Mouse (Mus musculus) heart, postnatal 25 days (tissue): ENCODE measurements around the gene Ly6g6c. TPM values are rescaled to one million over a fixed set of nuclear protein-coding genes. Genes with fewer than 3 reads are reported as not detected.
A peak's percentile ranks its signal among the peaks of the same experiment; 100 is the strongest.
"Not testable (repeated sequence)": the region's sequence is repeated elsewhere in the genome, so short reads cannot be mapped to it uniquely, and the experiment has no call there.

ENCODE experiments used
- DNase-seq: peaks from one replicate; pipeline ENCODE4 v3.0.0; 2022; ENCODE audit warnings: low spot score
- intact Hi-C: fragments of 180-260 bp; cut with DNase I; formaldehyde crosslinking; loops from one replicate; pipeline ENCODE4 v1.15.1; 2025
- total RNA-seq, 2 experiments: library from RNA; stranded (reverse); gene quantifications; 2 replicates each; pipeline ENCODE4 v1.2.3; 2021

Gene Ly6g6c
- total RNA-seq, 2 experiments from 2014 or later, result not detected

- DNase-seq, result no peak
- intact Hi-C loops, result loop anchor here (10.0 kb wide), 1 partner anchor 206 kb away; the partner anchor contains the start of genes Atp6v1g2 and Nfkbil1
Measured at GRCm38 (mm10) chr17:35028315-35028714, 36.9 kb upstream of the Ly6g6c start.

GRCm38 (mm10) chr17:35029691-35030532 lies 35.3 kb upstream of the Ly6g6c start:
- intact Hi-C loops, result loop anchor here (10.0 kb wide), 1 partner anchor 205 kb away; the partner anchor contains the start of genes Atp6v1g2 and Nfkbil1
- DNase-seq, result no peak

DNA sequence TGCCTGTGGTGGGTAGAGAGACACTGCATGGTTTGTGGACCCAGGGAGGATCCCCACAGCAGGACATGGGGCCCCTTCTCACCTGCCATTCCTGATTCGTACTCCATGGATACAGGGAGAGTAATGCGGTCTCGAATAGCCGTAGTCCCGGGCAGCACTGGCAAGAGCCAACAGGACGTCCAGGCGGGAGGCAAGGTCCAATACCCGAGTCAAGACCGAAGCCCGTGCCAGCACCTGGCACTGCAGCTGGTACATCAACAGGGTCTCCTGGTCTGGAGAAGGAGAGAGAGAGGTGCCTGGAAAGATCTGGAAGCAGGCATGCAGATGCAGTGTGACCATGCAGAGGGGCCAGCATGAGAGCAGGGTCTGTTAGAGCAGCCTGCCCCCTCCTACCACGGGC lies 33.9 kb upstream of the Ly6g6c start:
- no peak for DNase-seq
- intact Hi-C loops, result no loop called here

DNA sequence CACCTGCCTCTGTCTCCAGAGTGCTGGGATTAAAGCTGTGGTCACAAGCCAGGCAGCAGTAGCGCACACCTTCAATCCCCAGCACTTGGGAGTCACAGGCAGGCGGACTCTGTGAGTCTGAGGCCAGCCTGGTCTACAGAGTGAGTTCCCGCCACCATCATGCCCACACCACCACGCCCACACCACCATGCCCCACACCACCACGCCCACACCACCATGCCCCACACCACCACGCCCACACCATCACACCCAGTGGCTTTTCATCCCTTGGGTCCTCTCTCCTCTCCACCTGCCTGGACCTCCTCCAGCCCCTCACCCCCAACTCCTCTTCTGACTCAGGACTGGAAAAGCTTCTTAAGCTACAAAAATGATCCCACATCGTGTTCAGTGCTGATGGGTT lies 33.3 kb upstream of the Ly6g6c start:
- intact Hi-C loops, result no loop called here
- DNase-seq, result no peak

- DNase-seq, result no peak
- intact Hi-C loops, result no loop called here
Measured at GRCm38 (mm10) chr17:35032323-35032870, 32.8 kb upstream of the Ly6g6c start.

DNA sequence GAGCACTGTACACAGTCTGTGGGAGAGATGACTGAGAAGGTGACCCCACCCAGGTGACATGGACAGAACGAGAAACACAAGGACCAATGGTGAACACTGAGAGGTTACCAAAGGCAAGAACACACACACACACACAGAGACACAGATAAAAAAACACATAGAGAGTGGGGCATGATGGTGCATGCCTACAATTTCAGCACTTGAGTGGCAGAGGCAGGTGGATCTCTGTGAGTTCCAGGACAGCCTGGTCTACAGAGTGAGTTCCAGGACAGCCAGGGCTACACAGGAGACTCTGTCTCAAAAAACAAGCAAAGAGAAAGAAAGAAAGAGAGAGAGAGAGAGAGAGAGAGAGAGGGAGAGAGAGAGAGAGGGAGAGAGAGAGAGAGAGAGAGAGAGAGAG lies 31.5 kb upstream of the Ly6g6c start:
- intact Hi-C loops, DNase-seq: not testable (repeated sequence)

DNA sequence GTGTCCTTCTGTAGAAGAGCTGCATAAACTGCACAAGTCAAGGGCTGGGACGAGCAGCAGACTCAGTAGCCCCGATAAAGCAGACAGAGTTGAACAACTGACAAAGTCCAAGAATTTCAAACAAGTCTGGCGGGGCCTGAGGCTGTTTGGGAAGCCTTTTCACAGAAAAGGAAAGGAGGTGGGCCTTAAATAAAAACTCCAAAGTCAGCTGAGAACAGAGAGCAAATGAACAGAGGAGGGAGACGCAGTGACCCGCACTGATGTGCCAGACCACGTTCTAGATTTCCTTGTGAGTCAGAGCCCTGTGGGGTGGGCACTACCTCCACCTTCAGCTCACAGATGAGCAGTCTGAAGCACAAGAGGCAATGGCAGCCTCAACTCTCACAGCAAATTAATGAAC lies 30.3 kb upstream of the Ly6g6c start:
- DNase-seq, result no peak
- intact Hi-C loops, result no loop called here

DNA sequence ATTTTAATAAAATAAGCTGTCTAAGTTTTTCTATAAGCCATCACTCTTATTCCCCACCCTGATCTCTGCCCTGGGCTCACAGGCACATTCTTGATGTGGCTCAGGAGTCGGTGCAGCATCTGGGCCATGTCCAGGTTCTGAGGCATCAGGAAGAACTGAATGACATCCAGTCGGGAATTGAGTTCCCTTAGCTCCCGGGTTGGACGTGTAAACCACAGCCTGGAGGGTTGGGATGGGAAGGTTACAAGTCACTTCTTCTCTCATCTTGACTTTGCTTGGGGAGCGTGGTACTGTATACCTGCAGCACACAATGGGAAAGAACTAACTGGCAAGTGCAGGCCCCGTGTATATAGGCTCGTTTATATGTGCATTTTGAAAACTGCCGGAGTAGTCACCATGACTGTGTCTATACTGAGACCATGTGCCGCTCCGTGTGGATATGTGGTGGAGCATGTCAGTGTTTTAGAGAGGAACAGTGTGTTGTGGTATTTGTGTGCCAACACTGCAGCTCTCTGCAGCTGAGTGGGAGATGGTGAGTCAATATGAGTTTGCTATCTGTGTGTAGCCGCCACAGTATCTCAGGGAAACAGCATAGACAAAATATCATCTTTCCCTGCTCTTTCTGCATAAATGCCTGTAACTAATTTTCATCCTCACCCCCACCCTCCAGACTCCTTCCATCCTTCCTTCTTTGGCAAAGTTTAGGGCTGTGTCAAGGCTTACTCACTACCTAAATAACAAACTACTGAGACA lies 25.9 kb upstream of the Ly6g6c start:
- intact Hi-C loops, result no loop called here
- no peak for DNase-seq

DNA sequence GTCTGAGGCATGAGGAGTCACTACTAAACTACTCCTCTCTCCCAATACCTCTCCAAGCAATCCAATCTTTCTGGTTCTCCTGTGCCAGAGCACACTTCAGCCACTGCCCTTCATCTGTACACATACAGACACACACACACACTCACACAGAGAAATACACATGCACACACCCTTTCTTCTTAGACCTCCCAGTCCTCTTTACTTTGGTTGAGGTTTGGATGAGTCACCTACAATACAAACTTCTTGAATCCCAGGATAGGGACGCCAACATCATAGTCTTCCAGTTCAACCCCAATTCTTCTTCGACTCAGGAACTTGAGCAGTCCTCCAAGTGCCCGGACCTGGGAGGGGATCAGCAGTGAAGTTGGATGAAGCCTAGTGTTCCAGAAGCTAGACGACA lies 21.4 kb upstream of the Ly6g6c start:
- DNase-seq, result no peak
- intact Hi-C loops, result loop anchor here (2.0 kb wide), 1 partner anchor 21 kb away; no protein-coding TSS in a partner anchor

DNA sequence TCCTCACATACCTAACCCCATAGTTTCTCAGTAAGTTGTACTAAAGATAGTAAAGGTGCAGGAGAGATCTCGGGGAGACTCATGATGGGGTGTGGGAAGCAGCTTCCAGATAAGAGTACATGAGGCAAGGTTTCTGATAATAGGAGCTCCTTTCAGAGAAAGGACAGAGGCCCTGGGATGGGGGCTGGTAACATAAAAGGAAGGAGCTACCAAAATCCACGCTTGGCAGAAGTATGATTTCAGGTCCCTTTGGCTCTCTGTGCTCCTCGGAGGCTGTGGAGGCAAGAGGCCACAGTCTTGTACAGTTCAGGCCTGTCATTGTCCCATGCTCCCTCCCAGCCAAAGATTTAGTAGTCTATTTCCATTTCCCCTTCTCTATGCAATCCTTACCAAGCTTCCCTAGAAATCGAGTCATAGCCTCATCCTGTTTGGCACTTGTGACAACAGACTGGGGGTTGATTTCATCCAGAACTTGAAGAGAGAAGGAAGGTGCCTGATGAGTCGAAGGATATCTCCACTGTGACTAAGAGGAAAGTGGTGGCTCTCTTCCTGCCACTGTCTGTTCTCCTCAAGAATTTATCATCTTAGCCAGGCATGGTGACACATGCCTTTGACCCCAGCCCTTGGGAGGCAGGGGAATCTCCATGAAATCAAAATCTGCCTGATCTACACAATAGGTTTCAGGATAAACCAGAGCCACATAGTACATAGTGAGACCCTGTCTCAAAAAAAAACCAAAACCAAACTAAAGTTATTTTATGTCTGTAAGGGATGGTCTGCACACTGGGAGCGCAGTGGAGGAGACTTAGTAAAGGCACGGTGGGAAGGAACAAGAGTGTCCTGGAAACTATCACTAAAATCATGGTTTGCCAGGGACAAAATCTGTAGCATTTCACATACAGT lies 20.0 kb upstream of the Ly6g6c start:
- DNase-seq, result no peak
- intact Hi-C loops, result loop anchor here (2.0 kb wide), 1 partner anchor 22 kb away; no protein-coding TSS in a partner anchor

DNA sequence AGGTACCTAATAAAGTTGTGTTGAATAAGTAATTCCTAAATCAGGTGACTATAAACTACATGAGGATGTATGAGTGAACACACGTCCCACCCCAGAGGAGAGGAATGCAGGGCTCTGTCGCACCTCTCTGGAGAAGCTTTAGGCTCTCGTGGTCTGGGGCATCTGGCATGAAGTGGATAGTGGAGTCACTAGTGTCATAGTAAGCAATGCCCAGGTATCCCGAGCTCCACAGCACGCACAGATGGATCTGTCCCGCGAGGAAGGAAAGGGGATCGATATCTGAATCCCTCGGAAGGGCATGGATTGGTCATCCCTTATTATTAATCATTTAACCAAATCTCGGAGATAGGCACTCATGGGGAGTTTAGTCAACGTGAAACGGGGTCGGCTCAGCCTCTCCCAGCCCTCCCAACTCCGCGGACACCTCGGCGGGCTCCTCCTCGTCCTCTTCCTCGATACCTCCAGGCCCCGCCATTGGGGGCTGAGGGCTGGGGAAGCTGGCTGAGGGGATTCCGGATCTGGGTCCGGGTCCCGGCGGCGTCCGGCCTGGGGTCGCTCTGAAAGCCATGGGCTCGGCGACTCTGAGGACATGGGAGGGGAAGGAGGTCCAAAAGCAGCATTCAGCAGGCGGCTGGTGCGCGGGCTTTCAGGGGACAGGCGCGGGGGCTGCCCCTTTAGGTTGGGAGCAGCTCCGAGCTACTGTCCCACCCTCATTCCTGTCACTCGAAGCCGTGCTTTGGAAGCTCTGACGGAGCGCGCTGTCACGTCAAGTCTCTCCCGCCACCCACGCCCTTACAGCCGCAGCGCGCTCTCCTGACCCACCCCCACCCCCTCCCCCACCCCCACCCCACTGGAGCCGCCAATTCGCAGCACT lies 19.1 kb upstream of the Ly6g6c start:
- intact Hi-C loops, result loop anchor here (2.0 kb wide), 1 partner anchor 23 kb away; no protein-coding TSS in a partner anchor
- DNase-seq, result no peak

DNA sequence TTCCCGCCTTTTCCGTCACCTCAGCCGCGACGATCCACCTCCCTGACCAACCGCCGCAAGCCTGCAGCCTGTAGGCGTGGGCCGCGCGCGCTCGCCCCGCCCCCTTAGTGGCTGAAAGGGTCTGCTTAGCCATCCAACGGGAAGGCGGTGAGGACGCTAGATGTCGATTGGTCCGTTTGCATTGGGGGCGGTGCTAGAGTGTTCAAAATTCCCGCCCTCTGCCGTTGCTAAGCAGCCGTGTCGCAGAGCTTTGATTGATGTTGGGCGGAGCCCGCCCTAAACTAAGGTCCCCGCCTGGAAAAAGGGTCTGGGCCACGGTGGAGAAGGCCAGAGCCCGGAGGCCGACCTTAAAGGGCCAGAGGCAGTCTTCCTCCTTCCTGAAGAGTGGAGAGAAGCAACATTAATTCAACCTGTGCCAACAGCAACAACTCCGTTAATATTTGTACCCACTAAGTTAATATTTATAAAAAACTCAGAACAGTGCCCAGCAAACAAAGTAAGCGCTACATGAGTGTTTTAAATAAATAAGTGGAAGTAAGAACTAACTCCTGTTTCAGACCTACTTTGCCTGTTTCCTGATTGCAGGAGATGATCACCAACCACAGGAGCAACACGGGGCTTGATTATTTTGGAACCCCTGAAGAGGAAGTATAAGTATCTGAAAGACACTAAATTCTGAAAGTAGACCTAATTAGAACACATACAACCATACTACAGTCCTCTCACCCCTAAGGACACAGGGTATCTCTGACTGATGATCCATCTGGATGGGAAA lies 18.3 kb upstream of the Ly6g6c start, which contains the start of gene Msh5:
Msh5 (minus strand) TSS at position 65 of the 775 bp plus-strand sequence.
- DNase-seq, result peak; percentile 97
- intact Hi-C loops, result no loop called here

DNA sequence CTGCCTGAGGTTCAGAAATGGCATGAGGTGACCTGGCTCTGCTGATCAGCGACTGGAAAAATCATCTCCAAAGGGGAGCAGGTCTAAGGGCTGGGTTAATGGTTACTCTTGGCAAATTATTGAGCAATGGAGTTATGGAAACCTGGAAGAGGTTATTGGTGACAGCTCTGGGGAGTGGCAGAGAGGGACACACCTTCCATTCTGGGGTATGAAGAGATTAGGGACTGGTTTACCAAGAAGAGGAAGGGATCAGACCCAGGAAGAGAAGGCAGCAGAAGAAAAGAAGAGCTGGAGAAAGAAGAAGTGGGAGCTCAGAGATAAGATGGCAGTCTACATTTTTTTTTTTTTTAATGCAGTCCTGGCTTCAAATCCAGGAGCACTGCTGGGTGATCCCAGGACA lies 17.5 kb upstream of the Ly6g6c start:
- no peak for DNase-seq
- intact Hi-C loops, result no loop called here

DNA sequence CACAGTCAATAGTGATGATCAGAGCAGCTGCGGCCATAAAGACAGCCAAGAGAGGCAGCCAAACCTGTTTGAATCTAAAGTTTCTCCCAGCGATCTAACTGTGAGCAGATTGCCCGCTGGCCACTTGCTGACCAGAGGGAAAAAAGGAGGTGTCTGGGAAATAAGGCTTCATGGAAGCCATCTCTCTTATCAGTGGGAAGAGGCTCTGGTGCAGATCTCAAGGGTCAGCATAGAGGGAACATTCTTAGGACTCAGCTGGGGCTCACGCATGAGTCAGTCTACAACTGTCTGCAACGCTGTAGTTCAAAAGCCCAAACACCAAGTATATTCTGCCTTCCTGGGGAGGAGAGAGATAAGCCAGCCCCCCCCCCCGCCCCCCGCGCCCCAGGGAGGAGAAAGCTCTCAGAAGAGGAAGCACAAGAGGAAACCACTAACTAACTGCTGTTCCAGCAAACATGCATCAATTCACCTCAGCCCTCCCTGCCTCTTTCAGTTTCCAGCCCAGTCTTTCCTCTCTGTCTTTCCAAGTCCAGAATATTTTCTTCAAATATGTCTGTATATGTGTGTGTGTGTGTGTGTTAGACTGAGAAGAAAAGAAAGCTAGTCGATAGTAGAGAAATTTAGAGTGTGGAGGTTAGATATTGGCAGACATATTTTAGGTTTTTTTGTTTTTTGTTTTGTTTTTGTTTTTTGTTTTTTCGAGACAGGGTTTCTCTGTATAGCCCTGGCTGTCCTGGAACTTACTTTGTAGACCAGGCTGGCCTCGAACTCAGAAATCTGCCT lies 16.8 kb upstream of the Ly6g6c start:
- intact Hi-C loops, result no loop called here
- no peak for DNase-seq

GRCm38 (mm10) chr17:35048932-35049440 lies 16.2 kb upstream of the Ly6g6c start:
- intact Hi-C loops, result no loop called here
- DNase-seq, result no peak

DNA sequence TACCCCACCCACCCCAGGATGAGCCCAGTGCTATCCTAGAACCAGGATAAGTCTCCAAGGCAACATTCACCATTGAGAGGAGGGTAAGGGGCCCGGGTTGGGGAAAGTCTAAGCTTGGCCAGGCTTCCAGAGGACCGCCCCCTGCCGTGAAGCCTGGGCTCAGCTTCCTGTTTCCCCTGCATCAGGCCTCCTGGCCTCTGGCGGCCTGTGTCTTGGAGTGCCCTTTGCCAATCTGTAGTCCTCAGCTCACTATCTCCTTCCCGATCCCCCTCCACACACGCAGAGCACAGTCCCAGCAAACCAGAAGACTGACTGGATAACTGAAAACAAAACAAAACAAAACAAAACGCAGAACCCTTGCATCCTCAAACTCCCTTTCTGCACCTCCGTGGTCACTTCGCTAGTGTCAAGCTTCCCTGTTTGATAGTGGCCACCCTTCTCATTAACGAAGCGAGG lies 15.6 kb upstream of the Ly6g6c start, which contains the start of gene Clic1:
Clic1 (plus strand) TSS at position 406 of the 456 bp plus-strand sequence.
- intact Hi-C loops, result no loop called here
- DNase-seq, result no peak
